In the genomic region with DNA sequence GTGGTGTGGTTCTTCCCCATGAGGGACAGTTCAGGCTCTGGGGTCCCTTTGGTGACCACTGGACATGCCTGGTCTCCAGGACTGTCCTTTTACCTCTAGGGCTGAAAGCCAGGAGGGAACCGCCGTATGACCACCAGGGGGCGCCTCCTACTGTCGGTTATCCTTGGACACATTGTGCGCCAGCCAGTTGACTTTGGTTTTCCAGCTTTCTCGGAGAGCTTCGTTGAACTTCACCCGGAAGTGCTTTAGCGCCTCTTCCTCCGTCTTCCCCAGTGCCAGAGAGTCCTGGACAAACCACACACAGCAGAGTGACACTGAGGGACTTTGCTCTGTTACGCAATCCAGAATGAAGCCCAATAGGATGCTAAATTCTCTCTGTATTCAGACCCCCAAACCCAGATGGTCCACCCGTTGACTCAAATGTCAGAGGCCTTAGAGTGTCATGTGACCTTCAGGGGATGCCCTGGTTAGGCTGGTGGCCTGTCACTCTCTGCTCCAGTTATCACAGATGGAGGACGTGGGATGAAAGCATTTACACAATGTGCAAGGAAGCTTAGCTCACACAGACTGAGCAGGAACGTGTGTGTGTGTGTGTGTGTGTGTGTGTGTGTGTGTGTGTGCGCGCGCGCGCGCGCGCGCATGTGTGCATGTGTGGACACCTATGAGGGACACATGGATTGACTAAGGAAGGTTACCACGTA, we compare ENCODE assay signal across 7 mouse cellular contexts. TPM values are rescaled to one million over a fixed set of nuclear protein-coding genes. Genes with fewer than 3 reads are reported as not detected.
DNase-seq lines count a peak whose midpoint lies in the region; ATAC-seq and TF ChIP-seq lines count a peak whose summit lies in the region.

No protein-coding gene starts in this region.

- TF ChIP-seq RAD21 in MEL (IDR thresholded peaks at IDR 0.05; ENCODE audit: low read depth, low read length), result peak; percentile 71

- H3K4me3 ChIP-seq in MEL (ENCODE audit: control insufficient read depth in 1 of 2, insufficient read depth in 1 of 2, low read depth in 2 of 2, low read length in 2 of 2), result no peak overlapping the region
- H3K4me3 ChIP-seq in embryonic facial prominence, embryonic 14.5 days (ENCODE audit: low read depth, low read length), result no peak overlapping the region

- DNase-seq in MEL (ENCODE audit: low read depth, low spot score), result peak; percentile 62
- peak; percentile 71 for DNase-seq in adrenal gland, postnatal 4 days (ENCODE audit: low spot score in 2 of 2)
- DNase-seq in embryonic facial prominence, embryonic 14.5 days (ENCODE audit: low spot score), result peak; percentile 55
- peak; percentile 91 for DNase-seq in heart, postnatal 4 days
- DNase-seq in layer of hippocampus, postnatal 25 days (ENCODE audit: extremely low spot score in 1 of 2, low spot score in 1 of 2), result peak; percentile 74 to 83
- peak; percentile 50 for DNase-seq in skeletal muscle tissue, adult 2 months (ENCODE audit: low read depth, low spot score)

- TF ChIP-seq POLR2A in MEL (IDR thresholded peaks at IDR 0.05; ENCODE audit: control insufficient read depth in 1 of 2, insufficient read depth in 1 of 2, low read depth in 1 of 2, low read length in 2 of 2, poor library complexity in 1 of 2), result no peak

- no peaks in the 10 kb centered on the region for H3K9me3 ChIP-seq in MEL (replicated peaks; ENCODE audit: insufficient read depth, low read length)
- H3K9me3 ChIP-seq in embryonic facial prominence, embryonic 14.5 days (ENCODE audit: control insufficient read depth, low read length), result no peaks in the 10 kb centered on the region

- no peaks in the 10 kb centered on the region for H3K79me2 ChIP-seq in MEL (ENCODE audit: control insufficient read depth, insufficient read depth, low read length, poor library complexity)

- no peak for TF ChIP-seq EP300 in MEL (IDR thresholded peaks at IDR 0.05; ENCODE audit: low read depth in 1 of 2, low read length in 2 of 2)

- H3K4me1 ChIP-seq in MEL (ENCODE audit: control insufficient read depth in 1 of 2, insufficient read depth in 2 of 2, low read length in 2 of 2), result no peaks in the 10 kb centered on the region
- 0 out of 2 replicates have a peak, but pooled peaks cover 2% of the 10 kb centered on the region for H3K4me1 ChIP-seq in embryonic facial prominence, embryonic 14.5 days (ENCODE audit: control insufficient read depth, insufficient read depth, low read length)

- TF ChIP-seq CTCF in MEL (IDR thresholded peaks at IDR 0.05 in 2 of 3, conservative IDR thresholded peaks at IDR 0.05 in 1 of 3; ENCODE audit: control insufficient read depth in 1 of 3, insufficient read depth in 1 of 3, low read depth in 2 of 3, low read length in 3 of 3, poor library complexity in 1 of 3, severe bottlenecking in 1 of 3), result peak; percentile 84 to 93 (median 85)

- peaks cover 0 to 8% of the 10 kb centered on the region in 2 experiments; a peak in 2 of 4 replicates for H3K36me3 ChIP-seq in MEL (ENCODE audit: control insufficient read depth in 1 of 2, insufficient read depth in 2 of 2, low read length in 2 of 2)
- H3K36me3 ChIP-seq in embryonic facial prominence, embryonic 14.5 days (ENCODE audit: control insufficient read depth, insufficient read depth, low read length), result peaks cover 48% of the 10 kb centered on the region

- no peak overlapping the region for H3K4me2 ChIP-seq in embryonic facial prominence, embryonic 14.5 days (ENCODE audit: low read depth, low read length)

- no peaks in the 10 kb centered on the region for H3K27me3 ChIP-seq in MEL (ENCODE audit: control insufficient read depth in 1 of 2, insufficient read depth in 2 of 2, low read length in 2 of 2)
- no peaks in the 10 kb centered on the region for H3K27me3 ChIP-seq in embryonic facial prominence, embryonic 14.5 days (replicated peaks; ENCODE audit: control insufficient read depth, insufficient read depth, low read length)

- H3K9ac ChIP-seq in MEL (ENCODE audit: control insufficient read depth, low read depth, low read length, poor library complexity, severe bottlenecking), result no peak overlapping the region
- H3K9ac ChIP-seq in embryonic facial prominence, embryonic 14.5 days (ENCODE audit: low read depth, low read length), result no peak overlapping the region

- ATAC-seq in embryonic facial prominence, embryonic 14.5 days (ENCODE audit: low read depth), result peak; percentile 16; the same call in 1 of the 2 replicates
- peak; percentile 29 for ATAC-seq in megakaryocyte progenitor cell, adult 5-6 weeks (replicated peaks; ENCODE audit: poor library complexity)

- H3K27ac ChIP-seq in MEL (ENCODE audit: control insufficient read depth, low read depth, low read length), result no peak overlapping the region
- H3K27ac ChIP-seq in embryonic facial prominence, embryonic 14.5 days (replicated peaks; ENCODE audit: low read depth, low read length), result no peak overlapping the region

- 72% methylated on average over 24 of the region's 24 CpGs for WGBS in embryonic facial prominence, embryonic 14.5 days

TF ChIP-seq in MEL, 35 proteins besides CTCF, POLR2A, EP300 and RAD21:
- TF ChIP-seq ZC3H11A (IDR thresholded peaks at IDR 0.05; ENCODE audit: low read depth, low read length) (peak; percentile 81), SMC3 (IDR thresholded peaks at IDR 0.05; ENCODE audit: low read depth, low read length) (peak; percentile 92), JUND (IDR thresholded peaks at IDR 0.05; ENCODE audit: low read depth, low read length) (no peak), CHD1 (IDR thresholded peaks at IDR 0.05; ENCODE audit: low read depth, low read length) (no peak)

RNA-seq across cellular contexts. Expression of gene Pik3cd, which starts 51.7 kb away (rescaled TPM):
- total RNA-seq in MEL (2012; rRNA removed), result 45.7 and 45.9 TPM in 2 replicates
- polyA plus RNA-seq in MEL (2012; ENCODE audit: insufficient read depth in 1 of 2, insufficient read length in 2 of 2, low read depth in 1 of 2, low replicate concordance in 2 of 2, missing spikeins in 1 of 2), result 100 to 1,000 TPM in 1 of 2 experiments, 10 to 100 TPM in 1; 49.8 to 152 TPM
- 1 to 10 TPM; 6.8 to 8.0 TPM for total RNA-seq in adrenal gland, postnatal 4 days (2021)
- 6.0 TPM in 2 replicates for polyA plus RNA-seq in embryonic facial prominence, embryonic 14.5 days (2014; fragmentation: Nextera tagmentation; extraction: Ambion mirVana)
- 1 to 10 TPM; 3.1 to 4.5 TPM for total RNA-seq in heart, postnatal 4 days (2021)
- 10 to 100 TPM; 22.9 to 25.2 TPM for total RNA-seq in layer of hippocampus, postnatal 25 days (2021)
- total RNA-seq in megakaryocyte progenitor cell, adult 5-6 weeks (2015), result 32.2 and 33.0 TPM in 2 replicates
- 59.5 and 66.5 TPM in 2 replicates for total RNA-seq in megakaryocyte progenitor cell, adult 5-6 weeks (2017)
